Mouse (Mus musculus): ENCODE measurements around the gene Zcchc10. TPM values are rescaled to one million over a fixed set of nuclear protein-coding genes. Genes with fewer than 3 reads are reported as not detected.

The Zcchc10 gene
- polyA plus RNA-seq, 1 experiment from 2014 or later: 14.1 TPM

GRCm38 (mm10) chr11:53351224-53351942, 26.9 kb downstream of the Zcchc10 start:
- peak; percentile 11; the same call in 1 of the 2 replicates for ATAC-seq
- Histone ChIP-seq H3K4me2 (ENCODE audit: low read length) (peak overlapping the region; percentile 72), H3K27ac (ENCODE audit: low read length) (peak overlapping the region; percentile 98), H3K4me3 (replicated peaks; ENCODE audit: low read length) (peak overlapping the region; percentile 94), H3K9me3 (ENCODE audit: control insufficient read depth, low read length) (no peaks in the 10 kb centered on the region), H3K36me3 (ENCODE audit: control insufficient read depth, insufficient read depth) (no peaks in the 10 kb centered on the region), H3K4me1 (replicated peaks; ENCODE audit: control insufficient read depth, insufficient read depth, low read length) (peaks cover 7% of the 10 kb centered on the region), H3K27me3 (replicated peaks; ENCODE audit: control insufficient read depth, insufficient read depth, low read length) (no peaks in the 10 kb centered on the region), H3K9ac (replicated peaks; ENCODE audit: low read depth, low read length) (peak overlapping the region; percentile 97)
- WGBS: under 1% methylated on average over 35 of the region's 35 CpGs

DNA sequence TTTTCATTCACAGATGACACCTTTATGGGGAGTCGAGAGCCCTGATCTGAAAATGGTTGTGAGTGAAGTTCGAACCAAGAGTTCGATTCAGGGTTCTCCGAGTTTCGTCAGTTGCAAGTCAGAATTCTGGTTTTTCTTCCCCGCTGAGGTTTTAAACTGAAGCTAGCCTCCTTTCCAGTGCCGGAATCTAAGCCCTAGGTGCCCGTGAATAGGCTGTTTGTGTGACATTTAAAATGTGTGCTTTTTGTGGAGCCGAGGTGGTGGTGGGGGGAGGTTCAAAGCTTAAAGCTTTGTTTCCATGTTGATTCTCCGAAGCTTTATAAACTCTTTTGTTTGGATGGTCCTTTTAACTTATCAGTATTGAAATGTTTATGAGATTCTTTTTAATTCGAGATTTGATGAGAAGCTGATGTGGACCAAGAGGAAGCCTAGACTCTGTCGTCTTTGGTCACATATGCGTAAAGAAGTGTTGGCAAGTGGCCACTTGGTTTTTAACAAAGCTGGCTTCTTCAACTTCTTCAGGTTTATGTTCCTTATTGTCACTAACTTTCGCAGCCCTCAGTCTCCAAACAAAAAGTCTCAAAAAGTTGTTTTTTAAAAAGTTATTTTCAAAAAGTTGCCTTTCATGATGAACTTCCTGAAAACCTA, 27.6 kb downstream of the Zcchc10 start:
- Histone ChIP-seq H3K27ac (ENCODE audit: low read length) (peak overlapping the region; percentile 98), H3K4me1 (replicated peaks; ENCODE audit: control insufficient read depth, insufficient read depth, low read length) (peaks cover 7% of the 10 kb centered on the region), H3K9ac (replicated peaks; ENCODE audit: low read depth, low read length) (peak overlapping the region; percentile 97), H3K4me3 (replicated peaks; ENCODE audit: low read length) (peak overlapping the region; percentile 94), H3K36me3 (ENCODE audit: control insufficient read depth, insufficient read depth) (no peaks in the 10 kb centered on the region), H3K9me3 (ENCODE audit: control insufficient read depth, low read length) (no peaks in the 10 kb centered on the region), H3K4me2 (ENCODE audit: low read length) (peak overlapping the region; percentile 72), H3K27me3 (replicated peaks; ENCODE audit: control insufficient read depth, insufficient read depth, low read length) (no peaks in the 10 kb centered on the region)
- 1% methylated on average over 14 of the region's 14 CpGs for WGBS
- no peak for ATAC-seq

DNA sequence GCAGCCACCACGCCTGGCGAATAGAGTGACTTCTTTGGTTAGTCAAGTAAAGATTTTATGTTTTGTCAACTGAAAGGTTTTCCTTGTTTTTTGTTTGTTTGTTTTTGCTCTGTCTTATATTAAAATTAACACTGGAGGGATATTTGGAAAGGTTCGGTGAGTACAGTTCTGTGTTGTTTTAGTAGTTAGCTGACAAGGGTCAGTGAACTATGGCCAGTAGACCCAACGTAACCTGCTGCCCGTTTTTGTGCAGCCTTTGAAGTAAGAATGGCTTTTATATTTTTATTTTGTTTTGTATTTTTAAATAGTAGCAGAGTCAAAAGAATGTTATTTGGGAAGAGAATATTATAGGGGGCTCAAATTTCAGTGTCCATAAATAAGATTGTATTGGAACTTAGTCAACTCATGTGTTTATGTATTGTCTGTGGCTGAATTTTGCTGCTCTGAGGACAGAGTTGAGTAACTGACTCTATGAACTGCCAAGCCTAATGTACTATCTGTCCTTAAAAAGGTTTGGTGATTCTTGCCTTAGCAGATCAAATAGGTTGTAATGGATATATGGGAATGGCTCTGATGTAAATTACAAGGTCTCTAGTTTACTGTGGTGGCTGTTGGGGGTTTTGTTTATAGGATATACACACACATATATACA, 34.2 kb downstream of the Zcchc10 start:
- no peaks in the 10 kb centered on the region for H3K27me3 ChIP-seq (replicated peaks; ENCODE audit: control insufficient read depth, insufficient read depth, low read length)
- no peak overlapping the region for H3K27ac ChIP-seq (ENCODE audit: low read length)
- ATAC-seq: no peak
- H3K4me2 ChIP-seq (ENCODE audit: low read length): no peak overlapping the region
- no peak overlapping the region for H3K4me3 ChIP-seq (replicated peaks; ENCODE audit: low read length)
- H3K9ac ChIP-seq (replicated peaks; ENCODE audit: low read depth, low read length): no peak overlapping the region
- peaks cover 3% of the 10 kb centered on the region; the same call in 1 of the 2 replicates for H3K4me1 ChIP-seq (replicated peaks; ENCODE audit: control insufficient read depth, insufficient read depth, low read length)
- no peaks in the 10 kb centered on the region; the same call in 1 of the 2 replicates for H3K36me3 ChIP-seq (ENCODE audit: control insufficient read depth, insufficient read depth)
- WGBS: 96% methylated on average over 5 of the region's 5 CpGs
- H3K9me3 ChIP-seq (ENCODE audit: control insufficient read depth, low read length): no peaks in the 10 kb centered on the region

- Histone ChIP-seq H3K9ac (replicated peaks; ENCODE audit: low read depth, low read length) (no peak overlapping the region), H3K27ac (ENCODE audit: low read length) (no peak overlapping the region), H3K4me1 (replicated peaks; ENCODE audit: control insufficient read depth, insufficient read depth, low read length) (no peaks in the 10 kb centered on the region), H3K4me3 (replicated peaks; ENCODE audit: low read length) (no peak overlapping the region), H3K27me3 (replicated peaks; ENCODE audit: control insufficient read depth, insufficient read depth, low read length) (no peaks in the 10 kb centered on the region), H3K36me3 (ENCODE audit: control insufficient read depth, insufficient read depth) (peaks cover 7% of the 10 kb centered on the region; the same call in 1 of the 2 replicates), H3K9me3 (ENCODE audit: control insufficient read depth, low read length) (no peaks in the 10 kb centered on the region), H3K4me2 (ENCODE audit: low read length) (no peak overlapping the region)
- ATAC-seq: no peak
- WGBS: 90% methylated on average over 2 of the region's 2 CpGs
Observed at GRCm38 (mm10) chr11:53367032-53367431, 42.6 kb downstream of the Zcchc10 start.

GRCm38 (mm10) chr11:53378918-53379317, 54.4 kb downstream of the Zcchc10 start:
- Histone ChIP-seq H3K4me2 (ENCODE audit: low read length) (no peak overlapping the region), H3K27me3 (replicated peaks; ENCODE audit: control insufficient read depth, insufficient read depth, low read length) (no peaks in the 10 kb centered on the region), H3K27ac (ENCODE audit: low read length) (no peak overlapping the region), H3K4me1 (replicated peaks; ENCODE audit: control insufficient read depth, insufficient read depth, low read length) (no peaks in the 10 kb centered on the region), H3K4me3 (replicated peaks; ENCODE audit: low read length) (no peak overlapping the region), H3K36me3 (ENCODE audit: control insufficient read depth, insufficient read depth) (peaks cover 13% of the 10 kb centered on the region), H3K9ac (replicated peaks; ENCODE audit: low read depth, low read length) (no peak overlapping the region), H3K9me3 (ENCODE audit: control insufficient read depth, low read length) (no peaks in the 10 kb centered on the region)
- ATAC-seq: no peak
- 88% methylated on average over 1 of the region's 1 CpGs for WGBS

Other genes starting within 250 kb of the Zcchc10 start
- gene Hspa4, start 24.2 kb upstream of the Zcchc10 start, polyA plus RNA-seq (2015; fragmentation: Nextera tagmentation; extraction: Ambion mirVana): 52.6 and 55.2 TPM in 2 replicates
- 62.0 and 68.8 TPM in 2 replicates for gene Aff4, start 26.2 kb downstream of the Zcchc10 start, polyA plus RNA-seq (2015; fragmentation: Nextera tagmentation; extraction: Ambion mirVana)
- not detected in 2 replicates for gene Leap2, start 98.5 kb downstream of the Zcchc10 start, polyA plus RNA-seq (2015; fragmentation: Nextera tagmentation; extraction: Ambion mirVana)
- 552 and 555 TPM in 2 replicates for gene Uqcrq, start 106.2 kb downstream of the Zcchc10 start, polyA plus RNA-seq (2015; fragmentation: Nextera tagmentation; extraction: Ambion mirVana)
- 3.9 and 4.7 TPM in 2 replicates for gene Gdf9, start 106.3 kb downstream of the Zcchc10 start, polyA plus RNA-seq (2015; fragmentation: Nextera tagmentation; extraction: Ambion mirVana)
- gene Gm10447, start 132.4 kb downstream of the Zcchc10 start, polyA plus RNA-seq (2015; fragmentation: Nextera tagmentation; extraction: Ambion mirVana): not detected in 2 replicates
- 2.2 and 2.7 TPM in 2 replicates for gene Shroom1, start 132.5 kb downstream of the Zcchc10 start, polyA plus RNA-seq (2015; fragmentation: Nextera tagmentation; extraction: Ambion mirVana)
- not detected in 2 replicates for gene Gm9837, start 145.8 kb downstream of the Zcchc10 start, polyA plus RNA-seq (2015; fragmentation: Nextera tagmentation; extraction: Ambion mirVana)
- not detected in 2 replicates for gene Gm9945, start 155.5 kb downstream of the Zcchc10 start, polyA plus RNA-seq (2015; fragmentation: Nextera tagmentation; extraction: Ambion mirVana)
- gene Sowaha, start 155.6 kb downstream of the Zcchc10 start, polyA plus RNA-seq (2015; fragmentation: Nextera tagmentation; extraction: Ambion mirVana): 1.9 and 2.2 TPM in 2 replicates
- gene Sept8, start 194.6 kb downstream of the Zcchc10 start, polyA plus RNA-seq (2015; fragmentation: Nextera tagmentation; extraction: Ambion mirVana): 23.3 and 25.6 TPM in 2 replicates
- 268 and 295 TPM in 2 replicates for gene Kif3a, start 242.7 kb downstream of the Zcchc10 start, polyA plus RNA-seq (2015; fragmentation: Nextera tagmentation; extraction: Ambion mirVana)